Mouse (Mus musculus) lung, adult 2 months (tissue): Measurements from ENCODE around the gene Ppa1. TPM values are rescaled to one million over a fixed set of nuclear protein-coding genes. Genes with fewer than 3 reads are reported as not detected.

Experiments used
- DNase-seq: peaks from one replicate; pipeline ENCODE4 v3.0.0; 2022
- H3K4me1 ChIP-seq: fragments of 200-500 bp; 2 replicates; pipeline ENCODE4 v1.6.1; 2011; ENCODE audit warnings: low read length; ENCODE audit not compliant: control insufficient read depth, insufficient read depth
- H3K4me3 ChIP-seq: fragments of 200-500 bp; replicated peaks from 2 replicates; pipeline ENCODE3; 2011; ENCODE audit warnings: low read depth, mild to moderate bottlenecking, control low read depth, low read length; ENCODE audit errors: extremely low read depth
- CTCF ChIP-seq: fragments of 200-500 bp; IDR thresholded peaks from 2 replicates; pipeline ENCODE4 v1.5.1; 2011; ENCODE audit warnings: mild to moderate bottlenecking, low read length, control low read depth; ENCODE audit not compliant: insufficient read depth
- POLR2A ChIP-seq: fragments of 200-500 bp; IDR thresholded peaks from 2 replicates; pipeline ENCODE4 v1.6.1; 2011; ENCODE audit warnings: low read depth, mild to moderate bottlenecking, control low read depth, low read length, borderline replicate concordance; ENCODE audit errors: extremely low read depth
- WGBS: fragments of 180-500 bp; shearing (Covaris S2); methylation state at CpG from one replicate; pipeline ENCODE4 v1.1.7; 2018; 5-methylcytosine and 5-hydroxymethylcytosine counted together
- polyA plus RNA-seq: library from polyadenylated mRNA; depleted of rRNA; stranded (reverse); fragments of >200 nt; gene quantifications from 2 replicates; pipeline ENCODE4 v1.2.3, GENCODE M21; 2012; rRNA removed

Gene Ppa1
- polyA plus RNA-seq, 1 experiment, result 12.8 TPM

DNA sequence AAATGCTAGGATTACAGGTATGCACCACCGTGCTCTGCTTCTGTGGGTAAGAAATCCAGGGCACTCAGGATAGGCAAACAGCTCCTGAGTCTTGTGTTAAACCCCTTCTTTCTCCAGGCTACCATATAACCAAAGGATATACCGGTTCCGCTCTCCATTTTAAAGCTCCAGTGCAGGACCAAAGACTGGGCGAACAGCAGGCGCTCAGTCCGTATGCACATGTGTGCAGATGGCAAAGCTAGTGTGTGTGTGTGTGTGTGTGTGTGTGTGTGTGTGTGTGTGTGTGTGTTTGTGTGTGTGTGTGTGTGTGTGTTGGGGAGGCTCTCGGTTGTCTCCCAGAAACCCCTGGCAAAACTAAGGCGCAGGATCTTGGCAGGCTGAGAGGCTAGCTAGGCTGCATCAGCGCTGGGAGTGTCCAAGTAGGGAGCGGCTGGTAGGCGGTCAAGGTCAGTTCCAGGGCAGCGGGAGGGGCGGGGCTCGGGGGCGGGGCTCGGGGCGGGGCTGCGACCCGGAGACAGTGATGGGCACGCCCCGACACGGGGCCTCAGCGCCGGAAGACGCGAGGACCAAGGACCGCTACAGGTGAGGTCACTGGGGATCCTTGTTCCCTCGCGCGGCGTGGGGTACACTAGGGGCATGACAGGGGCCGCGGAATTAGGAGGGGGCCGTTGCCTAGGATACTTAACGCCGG lies 66.6 kb downstream of the Ppa1 start, which contains the start of gene Aifm2:
Gene Aifm2, plus strand, starts transcription at position 493 of the 691 bp plus-strand sequence.
- WGBS, result 10% methylated on average over 32 of the region's 36 CpGs
- peaks cover 3% of the 10 kb centered on the region; the same call in 1 of the 2 replicates for H3K4me1 ChIP-seq
- H3K4me3 ChIP-seq, result peak within 1 kb of the TSS; percentile 59
- peak; percentile 52 for DNase-seq
- TF ChIP-seq CTCF, result no peak
- TF ChIP-seq POLR2A, result peak; percentile 45; the same call in 1 of the 2 replicates

DNA sequence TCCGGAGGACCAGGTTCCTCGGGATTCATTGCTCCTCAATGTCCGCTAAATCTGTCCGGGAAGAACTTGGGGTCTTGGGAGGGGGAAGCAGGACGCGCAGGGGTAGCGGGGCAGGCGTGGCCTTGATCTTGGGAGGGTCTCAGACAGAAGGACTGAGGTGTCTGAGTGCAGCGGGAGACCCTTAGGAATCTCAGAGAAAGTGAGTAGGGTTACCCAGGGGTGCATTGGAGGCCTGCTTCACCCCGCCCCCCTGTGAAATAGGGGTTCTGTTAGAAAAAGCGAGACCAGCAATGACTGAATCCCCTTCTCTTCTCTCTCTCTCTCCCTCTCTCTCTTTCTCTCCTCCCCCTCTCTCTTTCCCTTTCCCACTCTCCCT lies 67.1 kb downstream of the Ppa1 start:
- DNase-seq, result no peak
- peak overlapping the region; percentile 54 for H3K4me3 ChIP-seq
- H3K4me1 ChIP-seq, result peaks cover 3% of the 10 kb centered on the region; the same call in 1 of the 2 replicates
- 7% methylated on average over 11 of the region's 11 CpGs for whole genome bisulfite sequencing
- TF ChIP-seq CTCF (no peak), POLR2A (no peak)

DNA sequence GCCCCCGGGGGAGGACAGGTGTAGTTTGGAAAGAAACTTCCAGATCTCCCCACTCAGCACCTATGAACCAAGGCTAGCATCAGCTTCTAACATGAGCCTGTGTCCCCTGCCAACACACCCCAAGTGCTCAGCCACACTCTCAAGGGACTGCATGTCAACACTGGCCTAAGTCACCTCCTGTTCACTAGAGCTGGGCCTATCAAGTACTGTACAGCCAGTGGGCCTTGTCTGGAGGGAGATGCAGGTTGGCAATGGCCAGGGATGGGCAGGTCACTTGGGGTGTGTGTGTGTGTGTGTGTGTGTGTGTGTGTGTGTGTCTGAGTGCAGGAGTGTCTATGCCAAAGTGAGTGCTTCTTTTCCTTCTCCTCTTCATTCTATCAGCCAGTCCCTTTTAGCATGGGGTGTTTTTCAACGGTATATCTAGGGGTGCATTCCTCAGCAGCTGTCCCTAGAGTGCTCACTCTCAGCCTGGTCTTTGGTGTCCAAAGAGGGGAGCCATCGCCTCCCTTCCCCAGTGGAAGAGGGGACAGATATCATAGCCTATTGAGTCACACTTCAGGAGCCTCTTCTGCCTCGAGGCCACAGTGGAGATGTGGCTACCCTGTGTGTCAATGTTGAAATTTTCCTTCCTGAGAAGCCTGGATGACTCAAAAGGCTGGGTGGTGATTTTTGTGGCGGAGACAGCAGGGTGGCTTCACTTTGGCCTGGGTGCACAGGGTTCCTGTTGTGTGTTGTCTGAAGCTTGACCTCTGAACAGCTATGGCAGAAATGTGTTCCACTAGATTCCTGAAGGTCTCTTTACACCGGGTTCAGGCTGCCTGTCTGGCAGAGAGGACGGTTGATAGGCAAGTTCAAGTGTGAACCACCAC lies 67.9 kb downstream of the Ppa1 start:
- 68% methylated on average over 7 of the region's 7 CpGs for WGBS
- H3K4me3 ChIP-seq, result no peak overlapping the region
- TF ChIP-seq CTCF, result no peak
- no peak for TF ChIP-seq POLR2A
- H3K4me1 ChIP-seq, result peaks cover 3% of the 10 kb centered on the region; the same call in 1 of the 2 replicates
- DNase-seq, result no peak

DNA sequence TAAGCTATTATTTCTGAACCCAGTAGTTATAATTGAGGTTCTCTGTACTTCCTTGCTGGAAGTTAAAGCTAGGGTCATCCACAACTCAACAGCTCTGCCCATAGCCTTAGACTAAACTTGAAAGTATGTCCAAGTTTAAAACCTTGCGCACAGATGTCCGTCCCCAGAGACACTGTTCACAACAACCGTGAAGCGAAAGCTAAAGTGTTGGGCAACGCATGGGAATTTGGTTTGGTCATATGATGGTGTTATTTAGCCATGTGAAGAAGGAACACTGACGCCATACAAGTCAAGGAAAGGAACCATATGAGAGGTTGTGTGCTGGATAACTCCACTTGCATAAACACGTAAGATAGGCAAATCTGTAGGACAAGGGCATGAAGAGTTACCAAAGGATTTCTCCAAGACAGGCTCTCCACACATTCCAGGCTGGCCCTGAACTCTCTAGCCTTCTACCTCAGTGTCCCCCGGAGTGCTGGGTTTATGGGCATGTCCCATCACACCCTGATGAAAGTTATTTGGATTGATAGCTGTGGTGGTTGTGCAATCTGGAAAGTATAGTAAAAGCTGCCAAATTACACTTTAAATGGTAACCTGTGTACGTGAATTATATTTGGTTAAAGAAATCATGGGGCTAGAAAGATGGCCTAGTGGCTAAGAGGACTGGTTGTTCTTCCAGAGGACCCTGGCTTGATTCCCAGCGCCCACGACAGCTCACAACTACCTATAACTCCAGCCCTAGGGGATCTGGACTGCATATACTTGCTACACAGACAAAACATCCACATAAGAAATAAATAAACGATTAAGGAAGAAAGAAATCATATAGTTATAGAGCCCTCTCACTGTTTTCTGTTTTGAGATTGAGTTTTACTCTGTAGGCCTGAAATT lies 69.3 kb downstream of the Ppa1 start:
- Histone ChIP-seq H3K4me3 (no peak overlapping the region), H3K4me1 (peaks cover 3% of the 10 kb centered on the region)
- no peak for DNase-seq
- 86% methylated on average over 12 of the region's 12 CpGs for WGBS
- TF ChIP-seq CTCF, result no peak
- TF ChIP-seq POLR2A, result no peak

DNA sequence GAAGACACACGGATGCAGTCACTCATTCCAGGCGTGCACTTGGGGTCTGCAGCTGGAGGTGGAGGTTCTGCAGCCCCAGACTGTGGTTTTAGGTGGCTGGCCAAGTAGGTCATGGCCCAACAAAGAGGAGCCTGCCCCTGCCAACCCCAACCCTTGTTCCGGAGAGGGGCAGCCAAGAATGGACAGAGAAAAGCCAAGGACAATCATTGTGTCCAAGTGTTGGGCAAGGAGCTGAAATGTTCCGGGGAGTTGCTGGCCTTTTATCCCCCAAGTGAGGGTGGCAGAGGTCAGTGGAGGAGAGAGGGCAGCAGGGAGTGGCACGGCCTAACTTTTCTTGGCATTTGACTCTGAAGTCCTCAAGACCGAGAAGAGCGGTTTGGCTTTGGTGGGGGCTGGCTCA lies 72.0 kb downstream of the Ppa1 start:
- 71% methylated on average over 7 of the region's 7 CpGs for WGBS
- Histone ChIP-seq H3K4me3 (no peak overlapping the region), H3K4me1 (no peaks in the 10 kb centered on the region; the same call in 1 of the 2 replicates)
- DNase-seq, result no peak
- TF ChIP-seq CTCF (no peak), POLR2A (no peak)

DNA sequence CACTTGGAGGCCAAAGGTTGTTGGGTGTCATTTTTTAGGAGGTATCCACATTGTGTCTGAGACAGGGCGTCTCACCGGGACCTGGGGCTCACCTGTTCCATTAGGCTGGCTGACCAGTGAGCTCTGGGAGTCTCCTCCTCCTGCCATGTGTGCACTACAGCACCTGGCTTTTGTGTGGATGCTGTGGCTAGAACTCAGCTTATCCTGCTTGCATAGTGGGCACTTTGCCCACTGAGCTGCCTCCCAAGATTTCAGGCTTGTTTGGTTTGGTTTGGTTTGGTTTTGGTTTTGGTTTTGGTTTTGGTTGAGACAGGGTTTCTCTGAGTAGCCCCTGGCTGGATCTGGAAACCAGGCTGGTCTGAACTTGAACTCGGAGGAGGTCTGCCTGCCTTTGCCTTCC lies 73.9 kb downstream of the Ppa1 start:
- Histone ChIP-seq H3K4me3 (no peak overlapping the region), H3K4me1 (no peaks in the 10 kb centered on the region; the same call in 1 of the 2 replicates)
- no peak for DNase-seq
- TF ChIP-seq CTCF (no peak), POLR2A (no peak)
- 78% methylated on average over 3 of the region's 3 CpGs for WGBS

DNA sequence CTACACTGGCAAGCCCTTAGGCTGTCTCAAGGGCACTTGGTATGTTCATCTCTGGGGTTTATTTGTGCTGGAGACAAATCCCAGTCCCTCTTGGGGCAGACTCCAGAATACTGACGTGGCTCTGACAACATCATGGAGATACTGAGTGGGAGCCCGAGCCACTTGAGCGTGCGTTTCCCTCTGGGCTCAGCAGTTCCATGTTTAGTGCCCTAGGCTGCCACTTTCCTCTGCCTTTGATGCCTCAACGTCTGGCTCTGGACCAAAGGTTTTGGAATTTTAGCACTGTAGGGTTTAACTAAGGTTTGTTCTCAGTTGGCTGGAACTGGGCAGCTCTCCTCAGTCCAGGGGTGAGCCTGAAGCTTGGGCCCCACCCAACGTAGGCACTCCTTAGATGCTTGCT lies 74.9 kb downstream of the Ppa1 start:
- Histone ChIP-seq H3K4me3 (no peak overlapping the region), H3K4me1 (no peaks in the 10 kb centered on the region; the same call in 1 of the 2 replicates)
- TF ChIP-seq POLR2A, result no peak
- no peak for TF ChIP-seq CTCF
- WGBS, result 58% methylated on average over 6 of the region's 6 CpGs
- DNase-seq, result no peak

Other genes starting within 250 kb of the Ppa1 start
- 0.15 and 0.24 TPM in 2 replicates for gene Nodal, start 230.6 kb upstream of the Ppa1 start, polyA plus RNA-seq
- gene Eif4ebp2, start 195.9 kb upstream of the Ppa1 start, polyA plus RNA-seq, result 101 and 132 TPM in 2 replicates
- gene Lrrc20, start 172.8 kb upstream of the Ppa1 start, polyA plus RNA-seq, result 11.3 and 21.1 TPM in 2 replicates
- gene Npffr1, start 53.1 kb upstream of the Ppa1 start, polyA plus RNA-seq, result 0.07 and 0.11 TPM in 2 replicates
- 64.5 and 79.6 TPM in 2 replicates for gene Sar1a, start 31.7 kb downstream of the Ppa1 start, polyA plus RNA-seq
- 50.2 and 69.7 TPM in 2 replicates for gene Tysnd1, start 47.0 kb downstream of the Ppa1 start, polyA plus RNA-seq
- gene Aifm2, start 66.7 kb downstream of the Ppa1 start, polyA plus RNA-seq, result 19.3 and 22.1 TPM in 2 replicates
- 5.4 and 6.5 TPM in 2 replicates for gene H2afy2, start 135.6 kb downstream of the Ppa1 start, polyA plus RNA-seq